Mouse (Mus musculus): Measurements from ENCODE around the gene Efna4.
A peak's percentile ranks its signal among the peaks of the same experiment; 100 is the strongest.

Gene Efna4

GRCm38 (mm10) chr3:89337721-89338578, at the start of gene Efna4:
Gene Efna4, minus strand, starts transcription at chr3:89338028.
- peak; percentile 69 for DNase-seq (ENCODE audit: low read depth)

GRCm38 (mm10) chr3:89386438-89387420, 48.9 kb upstream of the Efna4 start:
- DNase-seq (ENCODE audit: low read depth), result peak; percentile 74

- DNase-seq (ENCODE audit: low read depth), result peak; percentile 52
Observed at GRCm38 (mm10) chr3:89385451-89385850, 47.6 kb upstream of the Efna4 start.

GRCm38 (mm10) chr3:89384331-89385076, 46.7 kb upstream of the Efna4 start:
- peak; percentile 27 for DNase-seq (ENCODE audit: low read depth)

GRCm38 (mm10) chr3:89383651-89384255, 45.9 kb upstream of the Efna4 start:
- DNase-seq (ENCODE audit: low read depth), result peak; percentile 46

GRCm38 (mm10) chr3:89382950-89383349, 45.1 kb upstream of the Efna4 start:
- no peak for DNase-seq (ENCODE audit: low read depth)

- DNase-seq (ENCODE audit: low read depth), result peak; percentile 69
Observed at GRCm38 (mm10) chr3:89382033-89382882, 44.4 kb upstream of the Efna4 start.

GRCm38 (mm10) chr3:89381233-89381632, 43.4 kb upstream of the Efna4 start:
- DNase-seq (ENCODE audit: low read depth), result no peak

GRCm38 (mm10) chr3:89380711-89381110, 42.9 kb upstream of the Efna4 start:
- no peak for DNase-seq (ENCODE audit: low read depth)

GRCm38 (mm10) chr3:89380291-89380690, 42.5 kb upstream of the Efna4 start:
- peak; percentile 39 for DNase-seq (ENCODE audit: low read depth)

- peak; percentile 52 for DNase-seq (ENCODE audit: low read depth)
Observed at GRCm38 (mm10) chr3:89379388-89380131, 41.7 kb upstream of the Efna4 start.

GRCm38 (mm10) chr3:89378394-89379067, 40.7 kb upstream of the Efna4 start:
- peak; percentile 88 for DNase-seq (ENCODE audit: low read depth)

- no peak for DNase-seq (ENCODE audit: low read depth)
Observed at GRCm38 (mm10) chr3:89377831-89378230, 40.0 kb upstream of the Efna4 start.

GRCm38 (mm10) chr3:89373581-89374231, 35.9 kb upstream of the Efna4 start:
- peak; percentile 40 for DNase-seq (ENCODE audit: low read depth)

GRCm38 (mm10) chr3:89367338-89367737, 29.5 kb upstream of the Efna4 start:
- DNase-seq (ENCODE audit: low read depth), result no peak

- no peak for DNase-seq (ENCODE audit: low read depth)
Observed at GRCm38 (mm10) chr3:89365486-89366414, 27.9 kb upstream of the Efna4 start.

- DNase-seq (ENCODE audit: low read depth), result no peak
Observed at GRCm38 (mm10) chr3:89365153-89365485, 27.3 kb upstream of the Efna4 start, which contains the start of gene Dcst1. Gene Dcst1, minus strand, starts transcription at chr3:89365253.

- DNase-seq (ENCODE audit: low read depth), result no peak
Observed at GRCm38 (mm10) chr3:89364631-89365030, 26.8 kb upstream of the Efna4 start.

Data from naive thymus-derived CD4-positive, alpha-beta T cell, adult 2 months (primary cell).